Mouse (Mus musculus) forebrain, embryonic 16.5 days (tissue): ENCODE measurements at regions not wholly inside any gene's neighbourhood (a gene's known extent, or its start where the extent isn't known, plus 50 kb on each side); places are given as distances from the start of the nearest gene placed in this dataset.

Source experiments
- ATAC-seq: fragments of 200-750 bp; cut with Nextera tagmentation; 2 replicates; pipeline ENCODE4 v1.8.0; 2017; ENCODE audit warnings: mild to moderate bottlenecking, moderate library complexity
- H3K27ac ChIP-seq: fragments of 300-500 bp; sonication (generic); 2 replicates; pipeline ENCODE4 v1.5.1; 2014; ENCODE audit warnings: low read length, control low read depth
- H3K27me3 ChIP-seq: fragments of 300-500 bp; sonication (generic); replicated peaks from 2 replicates; pipeline ENCODE4 v1.6.1; 2014; ENCODE audit warnings: low read length; ENCODE audit not compliant: control insufficient read depth, insufficient read depth
- H3K36me3 ChIP-seq: fragments of 300-500 bp; sonication (generic); 2 replicates; pipeline ENCODE4 v1.6.1; 2014; ENCODE audit not compliant: control insufficient read depth, insufficient read depth
- H3K4me1 ChIP-seq: fragments of 300-500 bp; sonication (generic); replicated peaks from 2 replicates; pipeline ENCODE4 v1.6.1; 2014; ENCODE audit warnings: low read length; ENCODE audit not compliant: control insufficient read depth, insufficient read depth
- H3K4me2 ChIP-seq: fragments of 300-500 bp; sonication (generic); 2 replicates; pipeline ENCODE4 v1.6.1; 2014; ENCODE audit warnings: mild to moderate bottlenecking, low read length, control low read depth
- H3K4me3 ChIP-seq: fragments of 300-500 bp; sonication (generic); replicated peaks from 2 replicates; pipeline ENCODE4 v1.5.1; 2014; ENCODE audit warnings: mild to moderate bottlenecking, low read length, control low read depth
- H3K9ac ChIP-seq: fragments of 300-500 bp; sonication (generic); replicated peaks from 2 replicates; pipeline ENCODE4 v1.6.1; 2014; ENCODE audit warnings: low read depth, low read length, control low read depth
- H3K9me3 ChIP-seq: fragments of 300-500 bp; sonication (generic); 2 replicates; pipeline ENCODE4 v1.6.1; 2016; ENCODE audit warnings: low read length; ENCODE audit not compliant: control insufficient read depth
- WGBS: fragments of 180-500 bp; shearing (Covaris S2); extraction: QIAGEN DNeasy Blood & Tissue Kit; methylation state at CpG from one replicate; pipeline ENCODE4 v1.1.7; 2014; 5-methylcytosine and 5-hydroxymethylcytosine counted together

GRCm38 (mm10) chr4:23490224-23490623 is 1002.1 kb upstream of the Pou3f2 start:
- H3K4me2 ChIP-seq, result no peak overlapping the region
- no peaks in the 10 kb centered on the region for H3K27me3 ChIP-seq
- no peak overlapping the region for H3K9ac ChIP-seq
- peak; percentile 88 for ATAC-seq
- 7% methylated on average over 3 of the region's 3 CpGs for WGBS
- H3K27ac ChIP-seq, result peak overlapping the region; percentile 62
- no peak overlapping the region for H3K4me3 ChIP-seq
- peaks cover 2% of the 10 kb centered on the region; the same call in 1 of the 2 replicates for H3K4me1 ChIP-seq
- H3K9me3 ChIP-seq, result no peaks in the 10 kb centered on the region
- no peaks in the 10 kb centered on the region for H3K36me3 ChIP-seq

DNA sequence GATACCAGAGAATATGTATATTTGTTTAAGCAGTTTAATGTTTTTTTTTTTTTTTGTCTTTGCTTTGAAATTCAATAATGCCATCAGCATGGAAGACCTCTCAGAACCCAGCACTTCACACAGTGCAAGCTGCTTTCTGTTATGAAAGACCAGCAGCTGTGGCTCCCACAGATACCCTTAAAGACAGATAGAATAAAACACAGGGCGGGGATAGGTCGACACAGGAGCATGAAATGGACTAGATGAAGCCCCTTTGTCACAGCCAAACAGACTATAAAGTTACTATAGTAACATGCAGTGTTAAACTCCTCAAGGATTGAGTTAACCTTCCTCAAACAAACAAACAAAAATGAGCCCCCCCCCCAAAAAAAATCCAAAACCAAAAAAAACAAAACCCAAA is 1003.1 kb upstream of the Pou3f2 start:
- peaks cover 2% of the 10 kb centered on the region; the same call in 1 of the 2 replicates for H3K4me1 ChIP-seq
- no peaks in the 10 kb centered on the region for H3K36me3 ChIP-seq
- H3K27ac ChIP-seq, result no peak overlapping the region
- H3K27me3 ChIP-seq, result no peaks in the 10 kb centered on the region
- no peak overlapping the region for H3K4me3 ChIP-seq
- ATAC-seq, result no peak
- no peak overlapping the region for H3K9ac ChIP-seq
- no peaks in the 10 kb centered on the region for H3K9me3 ChIP-seq
- no peak overlapping the region for H3K4me2 ChIP-seq
- 11% methylated on average over 2 of the region's 2 CpGs for WGBS

DNA sequence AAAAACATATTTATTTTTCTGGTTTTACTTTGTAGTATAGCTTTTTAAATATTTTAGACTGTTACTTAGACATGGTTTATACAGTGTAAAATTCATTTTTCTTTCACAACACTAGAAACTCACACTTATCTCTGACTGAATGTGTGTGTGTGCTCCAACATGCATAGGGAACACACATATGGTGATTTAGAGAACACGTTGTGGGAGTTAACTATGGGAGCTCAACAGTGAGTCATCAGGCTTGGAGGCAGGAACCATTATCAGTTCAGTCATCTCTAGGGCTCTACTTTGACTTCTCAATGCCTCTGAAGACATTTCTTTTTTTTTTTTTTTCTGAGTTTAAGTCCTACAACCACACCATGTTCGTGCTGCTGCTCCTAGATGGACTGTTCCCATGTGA is 997.5 kb upstream of the Mms22l start:
- no peaks in the 10 kb centered on the region for H3K9me3 ChIP-seq
- H3K4me3 ChIP-seq, result no peak overlapping the region
- no peak overlapping the region for H3K4me2 ChIP-seq
- no peak overlapping the region for H3K9ac ChIP-seq
- no peaks in the 10 kb centered on the region for H3K4me1 ChIP-seq
- H3K27ac ChIP-seq, result no peak overlapping the region
- no peak for ATAC-seq
- no peaks in the 10 kb centered on the region for H3K27me3 ChIP-seq
- no peaks in the 10 kb centered on the region for H3K36me3 ChIP-seq
- 77% methylated on average over 2 of the region's 2 CpGs for WGBS

- Histone ChIP-seq H3K27me3 (no peaks in the 10 kb centered on the region), H3K27ac (no peak overlapping the region), H3K9ac (no peak overlapping the region), H3K36me3 (no peaks in the 10 kb centered on the region), H3K4me2 (no peak overlapping the region), H3K9me3 (no peaks in the 10 kb centered on the region), H3K4me1 (no peaks in the 10 kb centered on the region), H3K4me3 (no peak overlapping the region)
- peak; percentile 79 for ATAC-seq
- 11% methylated on average over 6 of the region's 6 CpGs for WGBS
These were observed 991.4 kb upstream of the Mms22l start for GRCm38 (mm10) chr4:23504770-23505420.

DNA sequence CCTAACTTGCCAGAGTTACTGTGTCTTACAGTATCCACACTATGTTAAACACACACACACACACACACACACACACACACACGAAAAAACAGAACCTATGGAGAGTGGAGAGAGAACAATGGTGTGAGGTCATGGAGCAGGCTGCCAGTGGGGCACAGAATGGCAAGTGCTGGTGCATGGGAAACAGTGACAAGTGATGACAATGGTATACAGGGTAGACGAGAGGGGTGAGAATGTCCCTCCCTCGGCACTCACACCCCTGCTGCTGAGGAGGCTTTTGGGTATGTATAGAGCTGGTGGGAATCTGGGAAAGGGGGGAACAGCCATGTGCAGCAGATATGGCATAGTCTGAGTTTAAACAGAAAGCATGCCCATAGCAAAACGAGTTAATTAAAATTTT is 985.4 kb upstream of the Mms22l start:
- peak; percentile 24; the same call in 1 of the 2 replicates for ATAC-seq

DNA sequence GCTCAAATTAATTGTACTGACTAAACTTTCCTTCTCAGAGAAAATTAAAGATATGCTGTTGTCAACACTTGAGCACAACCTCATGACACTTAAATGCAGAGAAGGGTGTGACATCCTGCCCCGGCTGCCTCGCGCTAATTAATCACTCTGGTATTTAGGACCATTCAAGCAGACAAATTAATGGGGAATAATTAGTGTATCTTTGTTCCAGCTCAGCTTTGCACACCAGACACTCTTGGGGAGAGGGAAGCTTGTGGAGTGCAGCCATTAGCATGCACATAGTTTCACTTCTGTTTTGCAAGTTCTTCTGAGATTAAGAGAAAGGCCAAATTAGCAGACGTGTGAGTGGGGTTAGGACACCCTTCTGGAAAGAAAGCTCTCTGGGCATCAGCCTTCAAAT is 984.2 kb upstream of the Mms22l start:
- no peaks in the 10 kb centered on the region for H3K27me3 ChIP-seq
- H3K9me3 ChIP-seq, result no peaks in the 10 kb centered on the region
- H3K4me2 ChIP-seq, result no peak overlapping the region
- peak; percentile 94 for ATAC-seq
- H3K9ac ChIP-seq, result no peak overlapping the region
- H3K27ac ChIP-seq, result no peak overlapping the region
- peaks cover 9% of the 10 kb centered on the region for H3K4me1 ChIP-seq
- 3% methylated on average over 4 of the region's 4 CpGs for WGBS
- no peak overlapping the region for H3K4me3 ChIP-seq
- no peaks in the 10 kb centered on the region for H3K36me3 ChIP-seq

More for the DNA sequence above, 985.4 kb upstream of the Mms22l start:
- no peaks in the 10 kb centered on the region for H3K36me3 ChIP-seq
- H3K9me3 ChIP-seq, result no peaks in the 10 kb centered on the region
- no peak overlapping the region for H3K4me2 ChIP-seq
- 8% methylated on average over 4 of the region's 4 CpGs for WGBS
- no peak overlapping the region for H3K4me3 ChIP-seq
- no peak overlapping the region for H3K9ac ChIP-seq
- no peaks in the 10 kb centered on the region for H3K27me3 ChIP-seq
- no peak overlapping the region for H3K27ac ChIP-seq
- peaks cover 9% of the 10 kb centered on the region for H3K4me1 ChIP-seq

DNA sequence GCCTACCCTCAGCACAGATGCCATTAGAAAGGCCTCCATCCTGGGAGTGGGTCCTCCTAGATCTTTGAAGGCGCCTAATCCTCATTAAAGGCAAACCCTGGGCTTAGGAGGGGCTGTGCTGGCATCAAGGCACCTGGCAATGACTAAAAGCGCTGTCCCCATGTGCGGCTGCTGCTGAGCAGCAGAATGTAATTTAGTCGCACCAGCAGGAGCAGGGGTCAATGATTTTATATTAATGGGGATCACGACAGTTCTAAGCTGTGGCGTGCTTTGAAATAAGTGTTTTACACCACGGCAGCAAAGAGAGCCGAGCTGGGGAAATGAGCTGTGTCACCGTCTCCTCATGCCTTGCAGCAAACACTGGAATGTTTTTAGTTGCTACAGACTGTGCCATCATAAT is 982.3 kb upstream of the Mms22l start:
- Histone ChIP-seq H3K9ac (peak overlapping the region; percentile 31; the same call in 1 of the 2 replicates), H3K4me2 (peak overlapping the region; percentile 39), H3K4me1 (peaks cover 9% of the 10 kb centered on the region), H3K27me3 (no peaks in the 10 kb centered on the region), H3K4me3 (no peak overlapping the region), H3K9me3 (0 out of 2 replicates have a peak, but pooled peaks cover 2% of the 10 kb centered on the region), H3K27ac (no peak overlapping the region), H3K36me3 (no peaks in the 10 kb centered on the region)
- ATAC-seq, result peak; percentile 66
- WGBS, result 3% methylated on average over 9 of the region's 9 CpGs
